8 mouse cellular contexts compared by ENCODE assay signal in genomic region chr7:127876041-127876466, GRCm38 (mm10). TPM values are rescaled to one million over a fixed set of nuclear protein-coding genes. Genes with fewer than 3 reads are reported as not detected.
DNase-seq lines count a peak whose midpoint lies in the region; ATAC-seq and TF ChIP-seq lines count a peak whose summit lies in the region.

Gene Zfp646 (plus strand): TSS chr7:127876221.

- H3K9ac ChIP-seq in embryonic facial prominence, embryonic 12.5 days, result peak within 1 kb of the TSS; percentile 95
- peak within 1 kb of the TSS; percentile 92 for H3K9ac ChIP-seq in heart, adult 2 months (ENCODE audit: low read depth, low read length)
- peak within 1 kb of the TSS; percentile 99 for H3K9ac ChIP-seq in limb, embryonic 11.5 days (ENCODE audit: low read length)
- H3K9ac ChIP-seq in midbrain, embryonic 13.5 days (replicated peaks), result peak within 1 kb of the TSS; percentile 91

- no peak for TF ChIP-seq CTCF in heart, adult 2 months (IDR thresholded peaks at IDR 0.05)
- no peak for TF ChIP-seq CTCF in kidney, adult 2 months (conservative IDR thresholded peaks at IDR 0.05; ENCODE audit: insufficient read depth, insufficient read length, low read depth, low read length)

- no peak for DNase-seq in cerebellum, postnatal 14 days
- DNase-seq in heart, adult 2 months, result peak; percentile 84 to 87
- DNase-seq in kidney, adult 2 months, result peak; percentile 84
- peak; percentile 91 for DNase-seq in limb, embryonic 11.5 days (ENCODE audit: low spot score)
- DNase-seq in spleen, postnatal 10 days (ENCODE audit: low spot score in 2 of 2), result peak; percentile 81 to 84

- H3K27me3 ChIP-seq in embryonic facial prominence, embryonic 12.5 days, result no peaks in the 10 kb centered on the region
- H3K27me3 ChIP-seq in heart, adult 2 months (ENCODE audit: control insufficient read depth, insufficient read depth, low read length), result no peaks in the 10 kb centered on the region
- H3K27me3 ChIP-seq in kidney, adult 2 months (replicated peaks; ENCODE audit: control insufficient read depth, insufficient read depth, low read length), result no peaks in the 10 kb centered on the region
- H3K27me3 ChIP-seq in limb, embryonic 11.5 days (ENCODE audit: control insufficient read depth, insufficient read depth, low read length), result no peaks in the 10 kb centered on the region
- no peaks in the 10 kb centered on the region for H3K27me3 ChIP-seq in midbrain, embryonic 13.5 days

- no peak for TF ChIP-seq EP300 in heart, adult 2 months (IDR thresholded peaks at IDR 0.05; ENCODE audit: insufficient read depth, low read depth, low read length)

- intact Hi-C loops in heart, adult 2 months (cut with DNase I), result loop anchor here (1.0 to 5.0 kb wide), 5 partner anchors 37 to 399 kb away; partner anchors contain the start of genes Fbrs, Hsd3b7, Kat8 and Setd1a

- ATAC-seq in cerebellum, adult (ENCODE audit: insufficient number of reproducible peaks, low FRiP score, low TSS enrichment), result peak; percentile 53; the same call in 1 of the 2 replicates
- ATAC-seq in embryonic facial prominence, embryonic 12.5 days (ENCODE audit: insufficient number of reproducible peaks, insufficient read depth, low FRiP score, low TSS enrichment), result peak; percentile 86
- ATAC-seq in limb, embryonic 11.5 days (ENCODE audit: insufficient number of reproducible peaks, low FRiP score, low TSS enrichment, low read depth), result peak; percentile 84
- ATAC-seq in midbrain, embryonic 13.5 days, result peak; percentile 92

- peaks cover 23% of the 10 kb centered on the region for H3K4me1 ChIP-seq in embryonic facial prominence, embryonic 12.5 days
- peaks cover 3% of the 10 kb centered on the region for H3K4me1 ChIP-seq in heart, adult 2 months (ENCODE audit: control insufficient read depth, insufficient read depth, low read length)
- peaks cover 8% of the 10 kb centered on the region; the same call in 1 of the 2 replicates for H3K4me1 ChIP-seq in kidney, adult 2 months (ENCODE audit: control insufficient read depth, insufficient read depth, low read length)
- H3K4me1 ChIP-seq in limb, embryonic 11.5 days (ENCODE audit: control insufficient read depth, insufficient read depth, low read length), result peaks cover 11% of the 10 kb centered on the region
- H3K4me1 ChIP-seq in midbrain, embryonic 13.5 days (replicated peaks), result peaks cover 39% of the 10 kb centered on the region

- H3K79me2 ChIP-seq in heart, adult 2 months (replicated peaks; ENCODE audit: control insufficient read depth, insufficient read depth, low read length), result peaks cover 2% of the 10 kb centered on the region; the same call in 1 of the 2 replicates

- H3K4me3 ChIP-seq in embryonic facial prominence, embryonic 12.5 days, result peak within 1 kb of the TSS; percentile 93
- H3K4me3 ChIP-seq in heart, adult 2 months, result peak within 1 kb of the TSS; percentile 98
- H3K4me3 ChIP-seq in kidney, adult 2 months (ENCODE audit: insufficient read depth, low read depth, low read length), result peak within 1 kb of the TSS; percentile 75
- H3K4me3 ChIP-seq in limb, embryonic 11.5 days (ENCODE audit: low read depth, low read length), result peak within 1 kb of the TSS; percentile 73
- peak within 1 kb of the TSS; percentile 98 for H3K4me3 ChIP-seq in midbrain, embryonic 13.5 days (replicated peaks)

- peak; percentile 60 for TF ChIP-seq POLR2A in heart, adult 2 months (IDR thresholded peaks at IDR 0.05; ENCODE audit: insufficient read depth, low read depth, low read length)
- TF ChIP-seq POLR2A in kidney, adult 2 months (IDR thresholded peaks at IDR 0.05; ENCODE audit: low read depth, low read length), result no peak

- under 1% methylated on average over 40 of the region's 41 CpGs for WGBS in embryonic facial prominence, embryonic 12.5 days
- WGBS in heart, adult 2 months, result under 1% methylated on average over 41 of the region's 41 CpGs
- WGBS in kidney, adult 2 months, result under 1% methylated on average over 41 of the region's 41 CpGs
- WGBS in limb, embryonic 11.5 days, result under 1% methylated on average over 41 of the region's 41 CpGs
- under 1% methylated on average over 41 of the region's 41 CpGs for WGBS in midbrain, embryonic 13.5 days

- peak within 1 kb of the TSS; percentile 99 for H3K27ac ChIP-seq in embryonic facial prominence, embryonic 12.5 days
- peak within 1 kb of the TSS; percentile 94 for H3K27ac ChIP-seq in heart, adult 2 months
- H3K27ac ChIP-seq in kidney, adult 2 months (ENCODE audit: insufficient read depth, low read depth, low read length), result peak within 1 kb of the TSS; percentile 95
- H3K27ac ChIP-seq in limb, embryonic 11.5 days (replicated peaks; ENCODE audit: low read depth, low read length), result peak within 1 kb of the TSS; percentile 96
- H3K27ac ChIP-seq in midbrain, embryonic 13.5 days, result peak within 1 kb of the TSS; percentile 99

- H3K36me3 ChIP-seq in embryonic facial prominence, embryonic 12.5 days, result peaks cover 48% of the 10 kb centered on the region
- no peaks in the 10 kb centered on the region; the same call in 1 of the 2 replicates for H3K36me3 ChIP-seq in heart, adult 2 months (ENCODE audit: control insufficient read depth, insufficient read depth, low read length)
- H3K36me3 ChIP-seq in kidney, adult 2 months (ENCODE audit: control insufficient read depth, insufficient read depth, low read length), result no peaks in the 10 kb centered on the region; the same call in 1 of the 2 replicates
- H3K36me3 ChIP-seq in limb, embryonic 11.5 days (ENCODE audit: control insufficient read depth, insufficient read depth, low read length), result peaks cover 36% of the 10 kb centered on the region
- peaks cover 48% of the 10 kb centered on the region for H3K36me3 ChIP-seq in midbrain, embryonic 13.5 days

- H3K4me2 ChIP-seq in embryonic facial prominence, embryonic 12.5 days (replicated peaks), result peak within 1 kb of the TSS; percentile 87
- peak within 1 kb of the TSS; percentile 72 for H3K4me2 ChIP-seq in limb, embryonic 11.5 days (ENCODE audit: low read depth, severe bottlenecking)
- H3K4me2 ChIP-seq in midbrain, embryonic 13.5 days (replicated peaks), result peak within 1 kb of the TSS; percentile 90

- no peaks in the 10 kb centered on the region for H3K9me3 ChIP-seq in embryonic facial prominence, embryonic 12.5 days
- no peaks in the 10 kb centered on the region for H3K9me3 ChIP-seq in limb, embryonic 11.5 days (ENCODE audit: control insufficient read depth, low read length)
- no peaks in the 10 kb centered on the region for H3K9me3 ChIP-seq in midbrain, embryonic 13.5 days

RNA-seq across cellular contexts. Expression of gene Zfp646, which starts in this region (rescaled TPM):
- polyA plus RNA-seq in embryonic facial prominence, embryonic 12.5 days (2016; fragmentation: Nextera tagmentation; extraction: Ambion mirVana), result 15.6 and 16.2 TPM in 2 replicates
- total RNA-seq in heart, adult 2 months (2021), result 10 to 100 TPM; 17.7 to 18.9 TPM
- 8.0 and 11.8 TPM in 2 replicates for polyA plus RNA-seq in heart, adult 2 months (2012; rRNA removed)
- polyA plus RNA-seq in kidney, adult 2 months (2012; rRNA removed), result 11.9 and 14.3 TPM in 2 replicates
- polyA plus RNA-seq in limb, embryonic 11.5 days (2014; fragmentation: Nextera tagmentation; extraction: Ambion mirVana), result 15.8 and 21.2 TPM in 2 replicates
- polyA plus RNA-seq in midbrain, embryonic 13.5 days (2015; fragmentation: Nextera tagmentation; extraction: Ambion mirVana), result 13.6 and 16.0 TPM in 2 replicates

Comparison
In these comparisons a context has a peak if more than half of its experiments do, and no peak if none do; other contexts are left out.
1. DNase-seq: peak in heart, adult 2 months (2 of 2), kidney, adult 2 months (single experiment), limb, embryonic 11.5 days (single experiment) and spleen, postnatal 10 days (2 of 2); none in cerebellum, postnatal 14 days (0 of 2).
2. Peak in every context shown above with its lines, with median percentiles within 50 percentile points of each other: ATAC-seq, H3K27ac ChIP-seq, H3K4me2 ChIP-seq, H3K4me3 ChIP-seq and H3K9ac ChIP-seq.